Mouse (Mus musculus): ENCODE measurements around the gene Arid1b. TPM values are rescaled to one million over a fixed set of nuclear protein-coding genes. Genes with fewer than 3 reads are reported as not detected.

The Arid1b gene
- polyA plus RNA-seq, 1 experiment from 2014 or later: 22.3 TPM

DNA sequence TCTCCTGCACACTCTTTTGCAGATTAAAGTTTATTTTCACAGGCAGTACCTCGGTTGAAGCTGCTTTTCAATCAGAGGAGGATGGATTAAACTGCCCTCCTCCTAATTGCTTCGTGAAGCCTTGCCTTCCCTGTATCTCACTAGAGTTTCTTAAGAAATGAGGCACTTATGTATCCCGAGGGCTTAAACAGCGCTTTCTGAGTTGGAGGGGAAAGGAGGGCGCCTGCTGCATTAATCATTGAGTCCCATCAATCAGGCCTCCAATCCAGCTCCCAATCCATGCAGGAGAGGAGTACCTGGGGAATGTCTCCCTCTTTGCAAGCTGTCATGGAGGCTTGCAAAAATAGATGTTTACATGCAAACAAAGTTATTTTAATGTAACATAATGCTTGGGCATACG lies 21.9 kb upstream of the Arid1b start:
- H3K4me3 ChIP-seq: no peak overlapping the region
- no peaks in the 10 kb centered on the region for H3K9me3 ChIP-seq (replicated peaks)
- no peak overlapping the region for H3K9ac ChIP-seq
- H3K4me1 ChIP-seq: no peaks in the 10 kb centered on the region
- ATAC-seq (ENCODE audit: low FRiP score): no peak
- WGBS: 64% methylated on average over 6 of the region's 6 CpGs
- H3K27me3 ChIP-seq: no peaks in the 10 kb centered on the region
- no peaks in the 10 kb centered on the region for H3K36me3 ChIP-seq
- H3K27ac ChIP-seq: no peak overlapping the region
- no peak overlapping the region for H3K4me2 ChIP-seq (replicated peaks)

DNA sequence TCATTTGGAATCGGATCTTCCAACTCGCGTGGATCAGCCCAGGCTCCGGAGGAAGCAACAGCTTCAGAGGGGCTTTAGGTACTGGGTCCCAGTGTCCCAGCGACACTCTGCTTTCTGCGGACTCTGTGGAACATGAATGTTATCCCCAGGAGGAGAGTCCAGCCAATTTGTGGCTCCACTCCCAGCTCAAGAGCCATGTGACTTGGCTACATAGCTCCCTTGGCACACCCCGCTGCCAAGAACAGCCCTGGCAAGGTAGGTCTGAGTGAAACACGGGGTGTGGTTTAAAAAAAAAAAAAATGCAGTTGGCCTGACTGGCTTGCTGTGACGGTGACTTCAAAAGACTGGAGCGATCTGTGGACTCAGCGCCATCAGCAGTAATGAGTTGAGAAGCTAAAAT lies 19.4 kb upstream of the Arid1b start:
- Histone ChIP-seq H3K27me3 (no peaks in the 10 kb centered on the region), H3K9me3 (replicated peaks) (no peaks in the 10 kb centered on the region), H3K4me2 (replicated peaks) (no peak overlapping the region), H3K27ac (no peak overlapping the region), H3K4me3 (no peak overlapping the region), H3K9ac (no peak overlapping the region), H3K4me1 (no peaks in the 10 kb centered on the region), H3K36me3 (no peaks in the 10 kb centered on the region)
- ATAC-seq (ENCODE audit: low FRiP score): no peak
- WGBS: 83% methylated on average over 11 of the region's 11 CpGs

DNA sequence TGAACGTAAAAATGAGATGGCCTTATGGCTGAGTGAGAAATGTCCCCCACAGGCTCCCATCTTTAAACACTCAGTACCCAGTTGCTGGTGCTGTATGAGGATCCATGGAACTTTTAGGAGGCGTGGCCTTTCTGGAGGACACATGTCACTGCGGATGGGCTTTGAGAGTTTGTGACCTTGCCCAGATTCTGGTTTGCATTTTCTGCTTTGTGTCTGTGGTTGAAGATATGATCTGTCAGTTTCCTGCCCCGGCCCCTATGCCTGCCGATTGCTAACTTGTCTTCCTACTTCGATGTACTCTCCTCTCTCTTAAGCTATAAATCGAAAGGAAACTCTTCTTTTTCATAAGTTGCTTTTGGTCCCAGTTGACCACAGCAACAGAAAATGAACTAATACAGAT lies 14.0 kb upstream of the Arid1b start:
- Histone ChIP-seq H3K4me1 (no peaks in the 10 kb centered on the region), H3K4me2 (replicated peaks) (no peak overlapping the region), H3K27ac (no peak overlapping the region), H3K9ac (no peak overlapping the region), H3K36me3 (no peaks in the 10 kb centered on the region), H3K4me3 (no peak overlapping the region), H3K27me3 (no peaks in the 10 kb centered on the region), H3K9me3 (replicated peaks) (no peaks in the 10 kb centered on the region)
- ATAC-seq (ENCODE audit: low FRiP score): no peak
- WGBS: 89% methylated on average over 7 of the region's 7 CpGs

DNA sequence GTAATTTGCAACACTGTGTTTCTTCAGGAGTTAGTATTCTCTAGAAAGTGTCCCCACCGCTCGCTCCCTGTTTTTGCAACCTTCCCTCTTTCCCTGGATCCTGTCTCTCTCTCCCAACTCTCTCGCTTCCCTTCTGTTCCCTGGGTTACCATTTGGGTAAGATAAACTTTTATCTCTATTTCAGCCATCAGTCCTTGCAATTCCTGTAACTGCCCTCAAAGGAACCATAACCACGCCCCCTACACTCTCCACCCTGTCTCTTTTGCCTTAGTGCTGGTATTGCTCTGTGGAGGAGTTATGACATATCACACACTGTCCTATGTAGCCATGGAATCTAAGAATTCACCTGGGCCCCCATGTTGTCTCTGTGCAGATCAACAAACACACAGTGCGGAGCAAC lies 11.3 kb upstream of the Arid1b start:
- Histone ChIP-seq H3K4me2 (replicated peaks) (no peak overlapping the region), H3K36me3 (no peaks in the 10 kb centered on the region), H3K4me1 (no peaks in the 10 kb centered on the region), H3K9me3 (replicated peaks) (no peaks in the 10 kb centered on the region), H3K27ac (no peak overlapping the region), H3K27me3 (no peaks in the 10 kb centered on the region), H3K4me3 (no peak overlapping the region), H3K9ac (no peak overlapping the region)
- WGBS: 95% methylated on average over 5 of the region's 5 CpGs
- ATAC-seq (ENCODE audit: low FRiP score): no peak

DNA sequence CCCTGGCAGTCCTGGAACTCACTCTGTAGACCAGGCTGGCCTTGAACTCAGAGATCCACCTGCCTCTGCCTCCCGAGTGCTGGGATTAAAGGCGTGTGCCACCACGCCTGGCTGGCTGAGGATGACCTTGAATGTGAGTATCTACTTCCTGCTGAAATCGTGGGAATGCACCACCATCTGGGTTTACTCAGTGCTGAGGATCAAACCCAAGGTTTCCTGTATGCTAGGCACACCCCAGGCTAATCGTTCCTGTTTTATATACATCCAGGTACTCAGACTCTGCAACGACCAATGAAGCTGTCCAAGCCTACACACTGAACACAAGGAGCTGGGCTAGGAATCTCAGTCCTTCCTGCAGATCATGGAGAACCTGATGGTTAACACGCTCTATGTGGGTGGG lies 9.4 kb upstream of the Arid1b start:
- WGBS: 88% methylated on average over 7 of the region's 7 CpGs
- ATAC-seq (ENCODE audit: low FRiP score): no peak
- no peak overlapping the region for H3K27ac ChIP-seq
- H3K4me1 ChIP-seq: no peaks in the 10 kb centered on the region
- H3K9ac ChIP-seq: no peak overlapping the region
- H3K4me2 ChIP-seq (replicated peaks): no peak overlapping the region
- H3K27me3 ChIP-seq: no peaks in the 10 kb centered on the region
- no peaks in the 10 kb centered on the region for H3K36me3 ChIP-seq
- H3K4me3 ChIP-seq: no peak overlapping the region
- H3K9me3 ChIP-seq (replicated peaks): no peaks in the 10 kb centered on the region

DNA sequence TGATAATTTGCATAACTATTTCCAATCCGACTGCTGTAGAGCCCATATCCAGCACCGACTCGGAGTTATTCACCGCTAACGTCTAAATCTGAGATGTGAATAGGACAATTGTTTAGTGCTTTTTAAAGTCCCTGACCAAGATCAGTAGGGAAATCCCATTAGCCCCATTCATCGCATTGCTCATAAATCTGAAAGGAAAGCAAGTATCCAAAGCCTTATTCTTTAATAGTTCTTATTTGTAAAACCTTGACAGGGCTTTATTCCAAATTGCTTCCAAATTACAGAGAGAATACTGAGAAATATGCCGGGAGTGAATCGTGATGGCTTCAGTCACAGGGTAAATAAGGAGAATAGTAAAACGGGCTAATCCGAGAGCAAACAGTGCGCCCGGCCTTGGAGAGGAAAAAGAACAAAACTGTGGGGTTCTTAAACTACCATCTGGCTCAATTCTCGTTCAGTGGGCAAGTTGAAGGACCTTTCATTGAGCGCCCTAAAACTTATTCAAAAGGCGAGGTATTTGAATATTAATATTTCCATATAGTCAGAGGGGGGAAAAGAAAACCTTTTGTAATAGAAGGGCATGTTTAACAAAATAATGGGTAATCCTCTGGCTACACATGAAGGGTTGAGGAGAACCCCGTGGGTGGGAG lies 3.1 kb upstream of the Arid1b start:
- Histone ChIP-seq H3K4me2 (replicated peaks) (peak overlapping the region; percentile 5; the same call in 1 of the 2 replicates), H3K27ac (no peak overlapping the region), H3K36me3 (no peaks in the 10 kb centered on the region), H3K9ac (no peak overlapping the region), H3K4me1 (peaks cover 25% of the 10 kb centered on the region), H3K9me3 (replicated peaks) (no peaks in the 10 kb centered on the region), H3K4me3 (no peak overlapping the region), H3K27me3 (no peaks in the 10 kb centered on the region)
- 44% methylated on average over 16 of the region's 16 CpGs for WGBS
- ATAC-seq (ENCODE audit: low FRiP score): no peak

DNA sequence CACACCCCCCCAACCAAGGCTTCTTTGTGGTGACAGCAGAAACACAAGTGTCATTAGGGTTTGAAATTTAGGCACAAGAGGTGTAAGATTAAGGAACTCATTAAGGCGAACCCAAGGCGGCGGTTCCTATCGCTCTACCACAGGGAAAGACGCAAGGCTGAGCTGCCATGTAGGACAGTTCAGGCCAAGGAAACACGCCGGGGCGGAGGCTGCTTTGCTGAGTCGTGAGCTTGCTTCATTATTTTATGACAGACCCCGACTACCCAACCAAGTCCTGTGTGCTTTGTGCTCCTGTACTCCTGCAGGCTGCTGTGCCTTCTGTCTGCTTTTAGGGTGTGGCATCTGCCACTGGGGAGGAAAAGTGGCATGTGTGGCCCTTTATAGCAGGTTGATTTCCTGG lies 2.5 kb upstream of the Arid1b start:
- Histone ChIP-seq H3K36me3 (no peaks in the 10 kb centered on the region), H3K9ac (no peak overlapping the region), H3K27me3 (no peaks in the 10 kb centered on the region), H3K9me3 (replicated peaks) (no peaks in the 10 kb centered on the region), H3K4me1 (peaks cover 25% of the 10 kb centered on the region), H3K4me3 (no peak overlapping the region), H3K4me2 (replicated peaks) (no peak overlapping the region), H3K27ac (no peak overlapping the region)
- ATAC-seq (ENCODE audit: low FRiP score): no peak
- 64% methylated on average over 10 of the region's 10 CpGs for WGBS

DNA sequence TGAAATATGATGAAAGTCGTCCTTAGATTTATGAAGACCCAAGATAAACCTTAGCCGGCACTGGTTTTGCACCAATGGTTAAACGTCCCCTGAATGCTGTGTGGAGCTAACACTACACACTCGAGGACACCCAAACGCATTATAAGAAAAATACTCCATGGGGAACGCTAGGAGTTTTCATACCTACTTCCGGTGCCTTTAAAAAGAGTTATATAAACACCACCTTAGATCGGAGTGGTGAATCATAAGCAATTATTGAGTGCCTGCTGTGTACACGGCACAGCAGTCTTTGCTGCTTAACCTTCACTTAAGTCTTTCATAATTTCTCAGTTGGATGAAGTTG lies 664 bp upstream of the Arid1b start:
- Histone ChIP-seq H3K4me2 (replicated peaks) (peak overlapping the region; percentile 66), H3K4me1 (peaks cover 28% of the 10 kb centered on the region), H3K9ac (peak overlapping the region; percentile 100), H3K4me3 (peak overlapping the region; percentile 100), H3K36me3 (no peaks in the 10 kb centered on the region), H3K9me3 (replicated peaks) (no peaks in the 10 kb centered on the region), H3K27me3 (no peaks in the 10 kb centered on the region), H3K27ac (peak overlapping the region; percentile 100)
- WGBS: 8% methylated on average over 9 of the region's 9 CpGs
- ATAC-seq (ENCODE audit: low FRiP score): no peak

DNA sequence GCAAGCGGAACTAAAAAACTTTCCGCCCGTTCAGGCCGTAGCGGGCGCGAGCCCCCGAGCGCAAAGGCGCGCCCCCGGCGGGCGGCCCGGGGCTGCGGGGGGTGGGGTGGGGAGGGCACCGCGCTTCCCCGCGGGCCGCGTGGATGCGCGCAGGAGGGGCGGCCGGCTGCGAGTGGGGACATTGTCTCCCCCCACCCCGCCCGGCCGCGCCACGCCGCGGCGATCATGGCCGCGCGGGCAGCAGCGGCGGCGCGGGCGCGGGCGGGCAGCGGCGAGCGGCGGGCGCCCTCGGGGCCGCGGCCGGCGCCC lies 326 bp downstream of the Arid1b start:
- H3K9ac ChIP-seq: peak overlapping the region; percentile 100
- ATAC-seq (ENCODE audit: low FRiP score): peak; percentile 45
- H3K27me3 ChIP-seq: no peaks in the 10 kb centered on the region
- H3K4me3 ChIP-seq: peak overlapping the region; percentile 100
- no CpG with 5 or more reads among the region's 55 CpGs for WGBS
- no peaks in the 10 kb centered on the region for H3K9me3 ChIP-seq (replicated peaks)
- peak overlapping the region; percentile 100 for H3K27ac ChIP-seq
- H3K4me2 ChIP-seq (replicated peaks): peak overlapping the region; percentile 66
- H3K4me1 ChIP-seq: peaks cover 31% of the 10 kb centered on the region
- no peaks in the 10 kb centered on the region for H3K36me3 ChIP-seq

DNA sequence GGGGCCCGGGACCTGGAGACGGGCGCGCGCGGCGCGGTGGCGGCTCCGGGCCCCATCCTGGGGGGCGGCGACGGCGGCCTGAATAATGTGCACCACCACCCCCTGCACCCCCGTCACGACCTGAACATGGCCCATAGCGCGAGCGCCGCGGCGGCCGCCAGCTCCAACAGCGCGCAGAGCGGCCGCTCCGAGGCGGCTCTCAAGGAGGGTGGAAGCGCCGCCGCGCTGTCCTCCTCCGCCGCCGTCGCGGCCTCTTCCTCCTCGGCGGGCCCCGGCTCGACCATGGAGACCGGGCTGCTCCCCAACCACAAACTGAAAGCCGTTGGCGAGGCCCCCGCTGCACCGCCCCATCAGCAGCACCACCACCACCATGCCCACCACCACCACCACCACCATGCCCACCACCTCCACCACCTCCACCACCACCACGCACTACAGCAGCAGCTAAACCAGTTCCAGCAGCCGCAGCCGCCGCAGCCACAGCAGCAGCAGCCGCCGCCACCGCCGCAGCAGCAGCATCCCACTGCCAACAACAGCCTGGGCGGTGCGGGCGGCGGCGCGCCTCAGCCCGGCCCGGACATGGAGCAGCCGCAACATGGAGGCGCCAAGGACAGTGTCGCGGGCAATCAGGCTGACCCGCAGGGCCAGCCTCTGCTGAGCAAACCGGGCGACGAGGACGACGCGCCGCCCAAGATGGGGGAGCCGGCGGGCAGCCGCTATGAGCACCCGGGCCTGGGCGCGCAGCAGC lies 855 bp downstream of the Arid1b start:
- H3K9me3 ChIP-seq (replicated peaks): no peaks in the 10 kb centered on the region
- peak overlapping the region; percentile 100 for H3K4me3 ChIP-seq
- H3K27me3 ChIP-seq: no peaks in the 10 kb centered on the region
- H3K4me1 ChIP-seq: peaks cover 35% of the 10 kb centered on the region
- peak overlapping the region; percentile 100 for H3K9ac ChIP-seq
- peak; percentile 49 for ATAC-seq (ENCODE audit: low FRiP score)
- peak overlapping the region; percentile 100 for H3K27ac ChIP-seq
- peak overlapping the region; percentile 66 for H3K4me2 ChIP-seq (replicated peaks)
- H3K36me3 ChIP-seq: no peaks in the 10 kb centered on the region
- under 1% methylated on average over 67 of the region's 81 CpGs for WGBS

DNA sequence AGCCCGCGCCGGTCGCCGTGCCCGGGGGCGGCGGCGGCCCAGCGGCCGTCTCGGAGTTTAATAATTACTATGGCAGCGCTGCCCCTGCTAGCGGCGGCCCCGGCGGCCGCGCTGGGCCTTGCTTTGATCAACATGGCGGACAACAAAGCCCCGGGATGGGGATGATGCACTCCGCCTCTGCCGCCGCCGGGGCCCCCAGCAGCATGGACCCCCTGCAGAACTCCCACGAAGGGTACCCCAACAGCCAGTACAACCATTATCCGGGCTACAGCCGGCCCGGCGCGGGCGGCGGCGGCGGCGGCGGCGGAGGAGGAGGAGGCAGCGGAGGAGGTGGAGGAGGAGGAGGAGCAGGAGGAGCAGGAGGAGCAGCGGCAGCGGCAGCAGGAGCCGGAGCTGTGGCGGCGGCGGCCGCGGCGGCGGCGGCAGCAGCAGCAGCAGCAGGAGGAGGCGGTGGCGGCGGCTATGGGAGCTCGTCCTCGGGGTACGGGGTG lies 1.5 kb downstream of the Arid1b start:
- Histone ChIP-seq H3K4me1 (peaks cover 35% of the 10 kb centered on the region), H3K27ac (peak overlapping the region; percentile 100), H3K27me3 (no peaks in the 10 kb centered on the region), H3K36me3 (no peaks in the 10 kb centered on the region), H3K4me2 (replicated peaks) (peak overlapping the region; percentile 66), H3K9me3 (replicated peaks) (no peaks in the 10 kb centered on the region), H3K4me3 (peak overlapping the region; percentile 100), H3K9ac (peak overlapping the region; percentile 100)
- peak; percentile 17; the same call in 1 of the 2 replicates for ATAC-seq (ENCODE audit: low FRiP score)
- WGBS: 0% methylated on average over 22 of the region's 56 CpGs

DNA sequence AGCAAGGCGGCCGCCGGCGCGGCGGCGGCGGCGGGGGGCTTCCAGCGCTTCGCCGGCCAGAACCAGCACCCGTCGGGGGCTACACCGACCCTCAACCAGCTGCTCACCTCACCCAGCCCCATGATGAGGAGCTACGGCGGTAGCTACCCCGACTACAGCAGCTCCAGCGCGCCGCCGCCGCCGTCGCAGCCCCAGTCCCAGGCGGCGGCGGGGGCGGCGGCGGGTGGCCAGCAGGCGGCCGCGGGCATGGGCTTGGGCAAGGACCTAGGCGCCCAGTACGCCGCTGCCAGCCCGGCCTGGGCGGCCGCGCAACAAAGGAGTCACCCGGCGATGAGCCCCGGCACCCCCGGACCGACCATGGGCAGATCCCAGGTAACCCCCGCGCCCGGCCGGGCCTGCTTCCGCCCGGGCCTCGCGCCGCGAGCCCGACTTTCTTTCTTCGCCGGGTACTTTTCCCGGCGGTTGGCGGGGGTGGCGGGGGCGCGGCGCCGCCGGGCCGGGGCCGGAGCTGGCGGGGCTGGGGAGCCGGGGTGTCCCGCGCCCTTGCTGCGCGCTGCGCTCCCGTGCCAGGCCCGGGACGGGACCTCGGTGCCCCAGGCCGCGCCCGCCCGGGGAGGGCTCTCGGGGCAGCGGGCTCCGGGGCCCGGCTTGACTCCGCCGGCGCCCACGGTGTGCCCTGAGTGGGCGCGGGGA lies 2.1 kb downstream of the Arid1b start:
- H3K36me3 ChIP-seq: no peaks in the 10 kb centered on the region
- peak; percentile 30 for ATAC-seq (ENCODE audit: low FRiP score)
- H3K4me2 ChIP-seq (replicated peaks): peak overlapping the region; percentile 66
- H3K4me1 ChIP-seq: peaks cover 35% of the 10 kb centered on the region
- H3K27ac ChIP-seq: peak overlapping the region; percentile 100
- under 1% methylated on average over 42 of the region's 95 CpGs for WGBS
- H3K9ac ChIP-seq: peak overlapping the region; percentile 100
- H3K4me3 ChIP-seq: peak overlapping the region; percentile 100
- H3K27me3 ChIP-seq: no peaks in the 10 kb centered on the region
- H3K9me3 ChIP-seq (replicated peaks): no peaks in the 10 kb centered on the region

Measured in hindbrain, embryonic 12.5 days (tissue).